Mouse (Mus musculus): ENCODE results near the gene Trpm1. TPM values are rescaled to one million over a fixed set of nuclear protein-coding genes. Genes with fewer than 3 reads are reported as not detected.

Gene Trpm1
- polyA plus RNA-seq, 2 experiments, result 0.52 to 0.85 TPM

GRCm38 (mm10) chr7:64226339-64227194, 72.9 kb downstream of the Trpm1 start:
- no peaks in the 10 kb centered on the region for H3K4me1 ChIP-seq (ENCODE audit: control insufficient read depth, insufficient read depth, low read length)
- DNase-seq (ENCODE audit: low spot score), result peak; percentile 17
- H3K36me3 ChIP-seq (ENCODE audit: control insufficient read depth, insufficient read depth, low read length), result no peaks in the 10 kb centered on the region
- H3K27ac ChIP-seq (replicated peaks; ENCODE audit: low read depth, low read length), result no peak overlapping the region
- ATAC-seq (ENCODE audit: low FRiP score, low read depth), result no peak
- H3K9me3 ChIP-seq (ENCODE audit: control insufficient read depth, low read length), result no peaks in the 10 kb centered on the region
- H3K4me3 ChIP-seq (replicated peaks; ENCODE audit: low read length), result no peak overlapping the region
- no peak overlapping the region for H3K9ac ChIP-seq (ENCODE audit: low read depth, low read length, severe bottlenecking)
- TF ChIP-seq POLR2A (IDR thresholded peaks at IDR 0.05; ENCODE audit: borderline replicate concordance, extremely low read depth, insufficient read depth, insufficient read length), result no peak
- H3K4me2 ChIP-seq (replicated peaks; ENCODE audit: low read depth, low read length, severe bottlenecking), result no peak overlapping the region
- 85% methylated on average over 27 of the region's 27 CpGs for WGBS
- no peaks in the 10 kb centered on the region for H3K27me3 ChIP-seq (ENCODE audit: control insufficient read depth, insufficient read depth, low read length)

- no peak overlapping the region for H3K4me3 ChIP-seq (replicated peaks; ENCODE audit: low read length)
- H3K36me3 ChIP-seq (ENCODE audit: control insufficient read depth, insufficient read depth, low read length), result no peaks in the 10 kb centered on the region
- ATAC-seq (ENCODE audit: low FRiP score, low read depth) (no peak), DNase-seq (ENCODE audit: low spot score) (no peak)
- H3K27ac ChIP-seq (replicated peaks; ENCODE audit: low read depth, low read length), result no peak overlapping the region
- no peak overlapping the region for H3K4me2 ChIP-seq (replicated peaks; ENCODE audit: low read depth, low read length, severe bottlenecking)
- no peaks in the 10 kb centered on the region for H3K9me3 ChIP-seq (ENCODE audit: control insufficient read depth, low read length)
- H3K4me1 ChIP-seq (ENCODE audit: control insufficient read depth, insufficient read depth, low read length), result no peaks in the 10 kb centered on the region
- H3K27me3 ChIP-seq (ENCODE audit: control insufficient read depth, insufficient read depth, low read length), result no peaks in the 10 kb centered on the region
- no peak overlapping the region for H3K9ac ChIP-seq (ENCODE audit: low read depth, low read length, severe bottlenecking)
- 89% methylated on average over 5 of the region's 5 CpGs for WGBS
- no peak for TF ChIP-seq POLR2A (IDR thresholded peaks at IDR 0.05; ENCODE audit: borderline replicate concordance, extremely low read depth, insufficient read depth, insufficient read length)
These were observed 74.0 kb downstream of the Trpm1 start for GRCm38 (mm10) chr7:64227586-64227985.

GRCm38 (mm10) chr7:64228300-64228699, 74.7 kb downstream of the Trpm1 start:
- ATAC-seq (ENCODE audit: low FRiP score, low read depth), result no peak
- H3K27me3 ChIP-seq (ENCODE audit: control insufficient read depth, insufficient read depth, low read length), result no peaks in the 10 kb centered on the region
- DNase-seq (ENCODE audit: low spot score), result no peak
- H3K4me2 ChIP-seq (replicated peaks; ENCODE audit: low read depth, low read length, severe bottlenecking), result no peak overlapping the region
- no peak overlapping the region for H3K27ac ChIP-seq (replicated peaks; ENCODE audit: low read depth, low read length)
- no peak overlapping the region for H3K9ac ChIP-seq (ENCODE audit: low read depth, low read length, severe bottlenecking)
- H3K4me1 ChIP-seq (ENCODE audit: control insufficient read depth, insufficient read depth, low read length), result no peaks in the 10 kb centered on the region
- H3K4me3 ChIP-seq (replicated peaks; ENCODE audit: low read length), result no peak overlapping the region
- 74% methylated on average over 2 of the region's 2 CpGs for WGBS
- no peaks in the 10 kb centered on the region for H3K36me3 ChIP-seq (ENCODE audit: control insufficient read depth, insufficient read depth, low read length)
- TF ChIP-seq POLR2A (IDR thresholded peaks at IDR 0.05; ENCODE audit: borderline replicate concordance, extremely low read depth, insufficient read depth, insufficient read length), result no peak
- no peaks in the 10 kb centered on the region for H3K9me3 ChIP-seq (ENCODE audit: control insufficient read depth, low read length)

- no peak for TF ChIP-seq POLR2A (IDR thresholded peaks at IDR 0.05; ENCODE audit: borderline replicate concordance, extremely low read depth, insufficient read depth, insufficient read length)
- Histone ChIP-seq H3K9me3 (ENCODE audit: control insufficient read depth, low read length) (no peaks in the 10 kb centered on the region), H3K27me3 (ENCODE audit: control insufficient read depth, insufficient read depth, low read length) (no peaks in the 10 kb centered on the region), H3K9ac (ENCODE audit: low read depth, low read length, severe bottlenecking) (no peak overlapping the region), H3K4me3 (replicated peaks; ENCODE audit: low read length) (no peak overlapping the region), H3K4me1 (ENCODE audit: control insufficient read depth, insufficient read depth, low read length) (no peaks in the 10 kb centered on the region), H3K36me3 (ENCODE audit: control insufficient read depth, insufficient read depth, low read length) (no peaks in the 10 kb centered on the region), H3K27ac (replicated peaks; ENCODE audit: low read depth, low read length) (no peak overlapping the region), H3K4me2 (replicated peaks; ENCODE audit: low read depth, low read length, severe bottlenecking) (no peak overlapping the region)
- ATAC-seq (ENCODE audit: low FRiP score, low read depth) (no peak), DNase-seq (ENCODE audit: low spot score) (no peak)
- WGBS, result 81% methylated on average over 8 of the region's 8 CpGs
These were observed 76.3 kb downstream of the Trpm1 start for GRCm38 (mm10) chr7:64229911-64230310.

- WGBS, result 83% methylated on average over 1 of the region's 1 CpGs
- H3K4me3 ChIP-seq (replicated peaks; ENCODE audit: low read length), result no peak overlapping the region
- no peaks in the 10 kb centered on the region for H3K9me3 ChIP-seq (ENCODE audit: control insufficient read depth, low read length)
- H3K27me3 ChIP-seq (ENCODE audit: control insufficient read depth, insufficient read depth, low read length), result no peaks in the 10 kb centered on the region
- DNase-seq (ENCODE audit: low spot score) (no peak), ATAC-seq (ENCODE audit: low FRiP score, low read depth) (no peak)
- no peak for TF ChIP-seq POLR2A (IDR thresholded peaks at IDR 0.05; ENCODE audit: borderline replicate concordance, extremely low read depth, insufficient read depth, insufficient read length)
- H3K36me3 ChIP-seq (ENCODE audit: control insufficient read depth, insufficient read depth, low read length), result no peaks in the 10 kb centered on the region
- no peak overlapping the region for H3K9ac ChIP-seq (ENCODE audit: low read depth, low read length, severe bottlenecking)
- H3K27ac ChIP-seq (replicated peaks; ENCODE audit: low read depth, low read length), result no peak overlapping the region
- H3K4me1 ChIP-seq (ENCODE audit: control insufficient read depth, insufficient read depth, low read length), result no peaks in the 10 kb centered on the region
- H3K4me2 ChIP-seq (replicated peaks; ENCODE audit: low read depth, low read length, severe bottlenecking), result no peak overlapping the region
These were observed 77.4 kb downstream of the Trpm1 start for GRCm38 (mm10) chr7:64231001-64231400.

Measured in limb, embryonic 14.5 days (tissue).